Mouse (Mus musculus) left cerebral cortex, adult 11 months (tissue): ENCODE measurements around the gene Tmc4.

Experiments
- DNase-seq: peaks from one replicate; pipeline ENCODE4 v3.0.0; 2022; ENCODE audit warnings: low spot score

The Tmc4 gene

DNA sequence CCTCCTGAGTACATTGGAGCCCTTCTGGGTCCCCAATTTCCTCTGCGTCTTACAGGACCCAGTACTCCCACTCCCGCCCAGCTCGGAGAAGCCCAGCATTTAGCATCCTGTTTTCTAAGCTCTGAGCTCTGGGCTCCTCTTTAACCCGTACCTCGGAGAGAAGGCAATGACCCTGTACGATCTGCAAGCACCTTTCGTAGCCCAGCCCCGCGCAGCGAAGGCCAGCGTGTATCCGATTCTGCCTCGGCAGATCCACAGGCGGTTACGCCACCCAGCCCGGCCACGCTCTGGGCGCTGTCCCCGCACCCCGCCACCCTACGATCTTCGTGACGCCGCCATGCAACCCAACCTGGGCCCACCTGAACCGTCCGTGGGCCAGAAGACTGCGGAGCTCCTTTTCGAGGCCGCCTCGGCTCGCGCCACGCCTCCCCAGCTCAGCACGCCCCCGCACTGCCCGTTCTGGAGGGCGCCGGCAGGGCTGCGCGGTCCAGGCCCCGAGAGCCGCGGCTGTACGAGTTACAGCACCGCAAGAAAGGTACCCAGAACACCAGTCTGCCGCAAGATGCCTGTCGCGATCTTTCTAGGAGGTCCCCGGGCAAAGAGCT is 15.1 kb upstream of the Tmc4 start, which contains the start of gene Tsen34:
TSS of gene Tsen34 (plus strand) at position 482 of the 605 bp plus-strand sequence.
- no peak for DNase-seq

GRCm38 (mm10) chr7:3691919-3692318 is 14.6 kb upstream of the Tmc4 start:
- DNase-seq: no peak

GRCm38 (mm10) chr7:3685400-3686187 is 8.2 kb upstream of the Tmc4 start:
- DNase-seq: no peak

GRCm38 (mm10) chr7:3684698-3685097 is 7.3 kb upstream of the Tmc4 start:
- DNase-seq: no peak

- DNase-seq: no peak
Measured at GRCm38 (mm10) chr7:3683908-3684550, 6.7 kb upstream of the Tmc4 start.

DNA sequence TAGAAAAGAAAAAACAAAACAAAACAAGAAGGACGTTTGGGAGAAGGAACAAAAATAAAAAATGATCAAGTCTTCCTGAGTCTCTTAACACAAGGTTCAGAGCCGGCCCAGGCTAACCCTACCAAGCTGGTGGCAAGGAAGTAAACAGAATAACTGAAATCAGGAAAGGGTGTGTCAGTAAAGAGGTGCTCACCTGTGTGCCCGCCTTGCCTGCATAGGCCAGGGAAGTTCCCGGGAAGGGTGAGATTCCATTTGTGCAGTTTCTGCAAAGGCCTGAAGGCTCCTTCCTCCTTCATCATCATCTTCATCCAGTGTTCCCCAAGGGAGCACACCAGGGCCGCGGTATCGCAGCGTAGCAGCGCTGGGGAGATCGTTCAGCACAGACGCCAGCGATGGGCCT is 982 bp downstream of the Tmc4 start:
- no peak for DNase-seq

DNA sequence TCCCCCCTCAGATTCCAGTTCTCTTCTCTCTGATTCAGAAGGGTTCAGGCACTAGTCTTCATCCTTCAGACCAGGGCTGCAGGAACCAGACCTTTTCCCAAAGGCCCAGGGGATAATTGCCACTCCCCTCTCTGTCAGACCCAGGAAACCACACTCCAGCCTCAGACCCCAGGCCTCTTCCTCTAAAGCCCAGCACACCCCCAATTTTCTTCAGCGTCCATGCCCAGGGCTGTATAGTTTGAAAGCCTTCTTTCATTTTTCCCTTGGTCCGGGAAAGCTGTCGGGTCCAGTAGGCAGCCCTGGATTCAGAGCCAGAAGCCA is 2.2 kb downstream of the Tmc4 start:
- no peak for DNase-seq

DNA sequence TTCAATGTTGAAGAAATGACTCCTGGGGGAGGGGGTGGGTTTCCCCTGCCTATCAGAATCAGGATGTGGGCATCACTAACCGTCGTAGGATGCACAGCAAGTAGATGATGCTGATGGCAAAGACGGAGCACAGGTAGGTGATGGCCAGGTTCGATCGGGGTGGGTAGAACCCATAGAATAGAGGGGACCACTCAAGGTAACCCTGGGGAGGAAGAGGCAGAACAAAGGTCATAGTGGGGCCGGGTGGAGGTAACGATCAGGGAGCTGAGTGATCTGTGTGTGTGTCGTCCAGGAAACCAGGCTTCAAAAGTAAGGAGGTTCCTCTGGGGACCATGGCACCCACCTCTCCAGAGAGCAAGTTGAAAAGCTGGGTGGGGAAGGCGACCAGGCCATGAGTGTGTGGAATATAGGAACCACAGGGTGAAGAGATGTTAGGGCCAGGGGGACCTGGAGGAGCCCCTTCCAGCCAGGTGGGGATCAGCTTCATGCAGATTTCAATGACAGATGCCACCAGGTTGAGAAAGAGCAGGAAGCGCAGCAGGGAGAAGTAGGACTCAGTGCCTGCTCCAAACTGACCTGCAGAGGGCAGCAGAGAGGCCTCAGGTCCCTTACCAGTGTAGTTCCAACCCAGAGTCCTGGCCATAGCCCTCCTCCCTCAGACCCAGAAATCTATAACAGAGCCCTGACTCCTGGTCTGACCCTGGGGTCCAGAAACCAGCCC is 2.7 kb downstream of the Tmc4 start:
- peak; percentile 56 for DNase-seq

DNA sequence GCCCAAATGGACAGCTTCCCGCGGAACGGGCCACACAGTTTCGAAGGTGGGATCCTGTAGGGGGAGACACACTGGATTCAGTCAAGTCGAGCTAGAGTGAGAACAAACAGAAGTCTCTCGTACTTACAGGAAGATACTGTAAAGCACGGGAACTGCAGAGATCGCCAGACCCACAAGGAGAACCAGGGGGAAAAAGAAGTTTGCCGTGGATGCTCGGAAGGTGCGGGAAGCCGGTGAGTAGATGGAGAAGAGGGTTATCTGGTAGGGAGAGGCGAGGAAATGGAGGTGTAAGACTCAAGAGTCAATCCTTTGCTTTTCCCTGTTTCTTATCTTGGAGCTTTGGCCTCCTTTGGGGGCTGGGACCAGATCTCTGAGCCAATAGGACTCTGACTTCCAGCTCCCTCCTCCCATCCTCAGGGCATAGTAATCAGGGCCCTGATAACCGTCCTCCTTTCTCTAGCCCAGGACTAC is 10.4 kb downstream of the Tmc4 start:
- no peak for DNase-seq

DNA sequence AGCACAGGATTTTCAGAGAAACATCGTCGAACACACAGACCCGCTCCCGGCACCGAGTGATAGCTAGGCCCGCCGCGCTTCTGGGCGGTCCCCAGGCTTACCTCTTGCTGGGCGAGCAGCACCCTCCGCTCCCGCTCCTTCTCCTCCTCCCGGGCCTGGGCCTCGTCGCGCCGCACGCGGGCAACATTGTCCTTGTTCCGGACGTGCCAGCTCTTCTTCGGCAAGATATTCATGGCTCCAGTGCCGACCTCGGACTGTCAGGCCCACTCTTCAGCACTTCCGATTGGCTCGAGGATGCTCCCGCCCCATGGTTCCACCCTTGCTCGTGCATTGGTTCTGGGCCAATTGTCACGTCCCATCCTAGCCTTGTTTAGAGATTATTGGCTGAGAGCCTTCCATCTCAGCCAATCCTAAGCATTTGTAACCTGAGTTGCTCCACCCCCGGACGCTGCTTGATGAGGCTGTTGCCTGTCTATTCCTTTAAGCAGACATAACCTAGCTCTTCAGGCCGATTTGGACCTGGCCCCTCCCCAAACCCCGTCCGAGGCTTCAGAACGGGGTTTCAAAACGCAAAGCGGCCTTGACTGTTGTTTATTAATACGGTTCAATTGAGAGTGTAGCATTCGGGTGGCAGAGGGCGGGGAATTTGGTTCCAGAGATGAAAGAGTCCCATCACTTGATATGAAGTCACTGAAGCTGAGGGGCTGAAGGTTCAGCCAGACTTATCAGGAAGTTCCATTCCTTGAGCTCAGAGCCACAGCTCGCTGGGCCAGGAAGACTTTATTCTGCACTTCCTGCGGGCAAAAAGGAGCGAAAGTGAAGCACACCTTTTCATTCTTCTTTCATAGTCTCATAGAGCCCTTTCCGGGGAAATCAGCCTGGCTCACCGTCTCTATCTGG is 11.9 kb downstream of the Tmc4 start, which contains the start of gene Leng1:
TSS of gene Leng1 (minus strand) at position 626 of the 900 bp plus-strand sequence.
- DNase-seq: peak; percentile 94

DNA sequence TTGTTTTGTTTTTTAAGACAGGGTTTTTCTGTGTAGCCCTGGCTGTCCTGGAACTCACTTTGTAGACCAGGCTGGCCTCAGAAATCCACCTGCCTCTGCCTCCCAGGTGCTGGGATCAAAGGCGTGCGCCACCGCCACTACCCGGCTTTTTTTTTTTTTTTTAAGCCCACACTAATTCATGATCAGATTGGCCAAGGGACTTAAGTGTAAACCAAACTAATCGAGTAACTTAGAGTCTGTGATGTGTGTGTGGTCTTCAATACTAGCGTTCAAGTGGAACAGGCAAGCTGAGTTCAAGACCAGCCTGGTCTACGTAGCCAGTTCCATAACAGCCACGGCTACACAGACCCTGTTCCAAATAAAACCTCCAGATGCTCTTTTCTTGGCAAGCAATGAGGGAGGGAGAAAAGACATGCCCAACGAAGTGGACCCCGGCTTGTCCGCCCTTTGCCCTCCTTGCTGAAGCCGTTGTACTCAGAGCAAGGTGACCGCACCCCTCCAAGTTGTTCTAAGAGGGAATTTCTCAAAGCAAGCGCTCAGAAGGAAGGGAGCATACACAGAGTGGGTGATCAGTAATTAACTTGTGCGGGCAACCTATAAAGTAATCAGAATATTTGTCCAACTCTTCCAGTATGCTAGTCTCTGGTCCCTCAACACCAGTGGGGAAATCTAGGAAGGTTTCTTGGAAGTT is 12.7 kb downstream of the Tmc4 start:
- DNase-seq: no peak

- DNase-seq: no peak
Measured at GRCm38 (mm10) chr7:3658578-3658977, 18.8 kb downstream of the Tmc4 start.

DNA sequence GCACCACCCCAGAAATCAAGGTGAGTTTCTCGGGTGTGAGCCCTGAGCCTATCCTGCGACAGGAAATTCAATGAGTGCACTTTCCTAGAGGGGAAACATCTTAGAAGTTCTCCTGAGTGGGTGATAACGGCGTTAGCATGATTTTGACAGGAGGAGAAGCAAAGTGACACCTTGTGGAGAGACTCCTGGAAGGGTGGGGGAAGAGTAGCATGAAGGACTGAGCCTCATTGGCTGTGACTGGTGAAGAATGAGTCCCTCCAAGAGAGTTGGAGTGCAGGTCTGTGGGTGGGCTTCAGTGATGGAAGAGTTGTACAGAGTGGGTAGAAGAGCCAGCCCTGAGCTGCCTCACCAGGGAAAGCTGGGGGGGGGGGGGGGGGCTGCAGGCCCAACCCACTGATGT is 20.4 kb downstream of the Tmc4 start:
- no peak for DNase-seq

DNA sequence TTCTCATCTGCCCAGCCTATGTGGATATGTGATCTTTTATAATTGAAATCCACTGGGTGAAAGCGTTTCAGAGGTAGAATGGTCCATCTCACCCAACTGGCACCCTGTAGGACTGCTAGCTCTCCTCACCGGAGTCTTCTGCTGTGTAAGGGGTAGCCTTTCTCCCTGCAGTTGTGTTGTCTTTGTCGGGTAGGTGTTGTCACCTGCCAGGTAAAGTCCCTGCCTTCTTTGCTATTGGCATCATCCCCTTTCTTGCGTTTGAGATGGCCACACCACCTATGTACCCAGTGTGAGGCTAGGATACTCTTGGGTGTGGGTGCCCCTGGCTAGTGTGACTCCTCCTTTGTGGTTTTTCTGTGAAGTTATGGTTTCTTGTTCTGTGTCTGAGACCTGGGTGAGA is 30.7 kb downstream of the Tmc4 start:
- no peak for DNase-seq

DNA sequence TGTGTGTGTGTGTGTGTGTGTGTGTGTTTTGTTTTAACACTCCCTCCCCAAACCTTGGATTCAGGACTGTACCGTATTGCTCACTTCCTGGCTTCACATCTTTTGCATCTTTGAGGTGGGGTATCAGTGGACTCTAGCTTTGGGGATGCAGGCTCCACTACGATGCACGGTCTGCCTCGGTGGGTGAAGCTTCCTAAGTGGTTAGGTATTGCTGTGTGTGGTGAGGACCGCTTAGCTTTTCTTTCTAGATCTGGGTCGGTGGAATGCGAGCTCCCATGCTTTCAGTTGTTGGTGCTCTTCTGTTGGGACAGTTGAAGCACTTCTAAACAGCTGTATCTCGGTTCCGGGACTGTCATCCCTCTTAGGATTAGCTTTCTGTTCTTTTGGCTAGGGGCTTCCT is 31.2 kb downstream of the Tmc4 start:
- DNase-seq: no peak

- no peak for DNase-seq
Measured at GRCm38 (mm10) chr7:3645488-3646025, 31.8 kb downstream of the Tmc4 start.

- DNase-seq: peak; percentile 99
Measured at GRCm38 (mm10) chr7:3644672-3645487, 32.5 kb downstream of the Tmc4 start, which contains the start of gene Cnot3. Cnot3 (plus strand) TSS chr7:3645268.

DNA sequence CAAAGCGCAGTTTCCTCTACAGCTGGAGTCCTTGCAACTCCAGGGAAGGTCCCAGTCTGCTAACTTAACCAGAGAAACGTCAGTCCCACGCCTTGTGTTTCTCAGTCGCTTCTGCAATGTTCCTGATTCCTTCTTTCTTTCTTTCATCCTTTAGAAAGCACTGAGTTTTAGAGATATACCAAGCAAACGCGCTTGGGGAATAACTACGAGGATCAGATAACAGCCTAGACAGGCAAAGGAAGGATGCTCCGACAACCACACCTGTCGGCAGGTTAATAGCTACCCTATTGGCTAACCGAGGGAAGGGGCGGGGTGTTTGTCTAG is 33.0 kb downstream of the Tmc4 start:
- DNase-seq: no peak

- no peak for DNase-seq
Measured at GRCm38 (mm10) chr7:3643843-3644242, 33.5 kb downstream of the Tmc4 start.

GRCm38 (mm10) chr7:3643412-3643811 is 33.9 kb downstream of the Tmc4 start:
- no peak for DNase-seq
